Mouse (Mus musculus): ENCODE results near the gene Snd1.

DNA sequence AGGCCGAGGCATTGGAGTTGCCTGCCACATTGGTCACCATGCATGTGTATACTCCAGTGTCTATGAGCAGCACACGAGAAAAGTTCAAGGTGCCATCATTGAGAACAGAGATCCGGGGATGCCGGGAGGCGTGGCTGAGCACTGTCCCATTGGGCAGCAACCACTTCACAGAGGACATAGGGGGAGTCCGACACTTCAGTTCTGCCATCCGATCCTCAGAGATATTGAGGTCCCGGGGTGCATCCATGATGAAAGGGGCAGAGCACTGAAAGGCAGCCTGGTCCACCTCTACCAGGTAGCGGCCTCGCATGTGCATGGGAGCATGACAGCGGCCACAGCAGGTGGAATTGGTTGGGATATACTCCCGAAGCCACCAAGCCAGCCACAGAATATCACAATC, 355.4 kb downstream of the Snd1 start:
- TF ChIP-seq CTCF (IDR thresholded peaks at IDR 0.05; ENCODE audit: low read depth, low read length) (no peak), GATA1 (IDR thresholded peaks at IDR 0.05; ENCODE audit: borderline replicate concordance, low read length) (no peak), TAL1 (conservative IDR thresholded peaks at IDR 0.05; ENCODE audit: low read depth, low read length) (no peak)

Data from G1E (cell line).